Comparison of ENCODE assay signal across 27 mouse cellular contexts in genomic region chr12:109892834-109893233, GRCm38 (mm10).
DNase-seq lines count a peak whose midpoint lies in the region; ATAC-seq and TF ChIP-seq lines count a peak whose summit lies in the region.
"Had no signal": no experiment of that assay in that cellular context is flagged by ENCODE, and none has a peak within 500 bp of the region (broad histone marks: within the 10 kb centered on the region; RNA-seq: fewer than 3 reads in every experiment).

No protein-coding gene starts in this region.

- no peaks in the 10 kb centered on the region for H3K27me3 ChIP-seq in intestine, postnatal 0 days (replicated peaks; ENCODE audit: control insufficient read depth, insufficient read depth, low read length)
- H3K27me3 ChIP-seq in intestine, embryonic 16.5 days (replicated peaks; ENCODE audit: control insufficient read depth, insufficient read depth, low read length) = no peaks in the 10 kb centered on the region
- H3K27me3 ChIP-seq in stomach, postnatal 0 days (ENCODE audit: control insufficient read depth, insufficient read depth, low read length) = no peaks in the 10 kb centered on the region
- H3K27me3 ChIP-seq in forebrain, embryonic 12.5 days = no peaks in the 10 kb centered on the region
- H3K27me3 ChIP-seq: embryonic facial prominence, embryonic 13.5 days; forebrain, embryonic 13.5 days; heart, embryonic 13.5 days had no signal

- H3K36me3 ChIP-seq in intestine, postnatal 0 days (ENCODE audit: control insufficient read depth, insufficient read depth) = no peaks in the 10 kb centered on the region
- H3K36me3 ChIP-seq in intestine, embryonic 16.5 days (ENCODE audit: control insufficient read depth, insufficient read depth, low read length) = no peaks in the 10 kb centered on the region
- H3K36me3 ChIP-seq in stomach, postnatal 0 days (ENCODE audit: control insufficient read depth, insufficient read depth, low read length) = no peaks in the 10 kb centered on the region
- H3K36me3 ChIP-seq in forebrain, embryonic 12.5 days (replicated peaks) = no peaks in the 10 kb centered on the region
- H3K36me3 ChIP-seq: embryonic facial prominence, embryonic 10.5 days; embryonic facial prominence, embryonic 13.5 days; heart, embryonic 10.5 days; heart, embryonic 13.5 days; hindbrain, embryonic 10.5 days had no signal

- no peak for ATAC-seq in intestine, postnatal 0 days
- ATAC-seq in intestine, embryonic 16.5 days = no peak
- peak; percentile 88 for ATAC-seq in common myeloid progenitor, adult 5-6 weeks (replicated peaks; ENCODE audit: low read depth, poor library complexity, severe bottlenecking)
- peak; percentile 67 for ATAC-seq in granulocyte monocyte progenitor cell, adult 5-6 weeks (replicated peaks; ENCODE audit: poor library complexity, severe bottlenecking)
- no peak for ATAC-seq in stomach, postnatal 0 days (ENCODE audit: low FRiP score, low TSS enrichment)
- ATAC-seq in forebrain, embryonic 12.5 days (ENCODE audit: low FRiP score) = no peak
- ATAC-seq: CD4-positive, CD25-positive, alpha-beta regulatory T cell, adult 4 months; forebrain, embryonic 13.5 days; forebrain, postnatal 0 days had no signal

- no peak overlapping the region for H3K4me3 ChIP-seq in intestine, postnatal 0 days (ENCODE audit: low read depth, low read length)
- no peak overlapping the region for H3K4me3 ChIP-seq in intestine, embryonic 16.5 days (ENCODE audit: low read length)
- H3K4me3 ChIP-seq in stomach, postnatal 0 days (ENCODE audit: low read depth, low read length) = no peak overlapping the region
- H3K4me3 ChIP-seq in forebrain, embryonic 12.5 days (replicated peaks) = no peak overlapping the region
- H3K4me3 ChIP-seq: embryonic facial prominence, embryonic 10.5 days; embryonic facial prominence, embryonic 13.5 days; erythroblast, embryonic 14.5 days; forebrain, embryonic 13.5 days; gastrocnemius, adult 2 months; heart, adult 2 months; heart, embryonic 10.5 days; heart, embryonic 13.5 days; hindbrain, embryonic 10.5 days had no signal

- DNase-seq in stomach, postnatal 0 days (ENCODE audit: low spot score) = no peak
- DNase-seq: adrenal gland, adult 2 months; adrenal gland, postnatal 14 days; cerebellum, adult 11 months; cerebellum, adult 2 months; cerebellum, adult 9-11 months; cerebellum, postnatal 25 days; embryo, embryonic 11 days; forebrain, postnatal 0 days; gastrocnemius, adult 2 months; gastrocnemius, postnatal 14 days; heart, adult 2 months; heart, postnatal 14 days had no signal

- H3K9ac ChIP-seq in intestine, postnatal 0 days (ENCODE audit: low read depth, low read length) = no peak overlapping the region
- no peak overlapping the region for H3K9ac ChIP-seq in intestine, embryonic 16.5 days (ENCODE audit: low read depth, low read length)
- no peak overlapping the region for H3K9ac ChIP-seq in stomach, postnatal 0 days (ENCODE audit: low read length)
- no peak overlapping the region for H3K9ac ChIP-seq in forebrain, embryonic 12.5 days
- H3K9ac ChIP-seq: embryonic facial prominence, embryonic 13.5 days; forebrain, embryonic 13.5 days; forebrain, postnatal 0 days; heart, embryonic 13.5 days; hindbrain, embryonic 14.5 days had no signal

- no peaks in the 10 kb centered on the region for H3K9me3 ChIP-seq in intestine, postnatal 0 days (ENCODE audit: control insufficient read depth)
- H3K9me3 ChIP-seq in intestine, embryonic 16.5 days (ENCODE audit: control insufficient read depth, low read length) = no peaks in the 10 kb centered on the region
- H3K9me3 ChIP-seq in stomach, postnatal 0 days (ENCODE audit: control insufficient read depth, low read length) = no peaks in the 10 kb centered on the region
- H3K9me3 ChIP-seq in forebrain, embryonic 12.5 days = no peaks in the 10 kb centered on the region
- H3K9me3 ChIP-seq: embryonic facial prominence, embryonic 10.5 days; embryonic facial prominence, embryonic 13.5 days; forebrain, embryonic 13.5 days; heart, embryonic 10.5 days; heart, embryonic 13.5 days; hindbrain, embryonic 10.5 days had no signal

- no peak for TF ChIP-seq EP300 in stomach, postnatal 0 days (optimal IDR thresholded peaks at IDR 0.05)

- H3K27ac ChIP-seq in intestine, postnatal 0 days (ENCODE audit: low read depth, low read length) = no peak overlapping the region
- H3K27ac ChIP-seq in intestine, embryonic 16.5 days (ENCODE audit: low read length) = no peak overlapping the region
- H3K27ac ChIP-seq in stomach, postnatal 0 days (replicated peaks) = no peak overlapping the region
- no peak overlapping the region for H3K27ac ChIP-seq in forebrain, embryonic 12.5 days
- H3K27ac ChIP-seq: embryonic facial prominence, embryonic 10.5 days; embryonic facial prominence, embryonic 13.5 days; forebrain, embryonic 13.5 days; gastrocnemius, adult 2 months; heart, adult 2 months; heart, embryonic 10.5 days; heart, embryonic 13.5 days; hindbrain, embryonic 10.5 days; hindbrain, embryonic 14.5 days had no signal

- peak; percentile 32 for TF ChIP-seq CTCF in intestine, postnatal 0 days (IDR thresholded peaks at IDR 0.05; ENCODE audit: low read depth)
- TF ChIP-seq CTCF in stomach, postnatal 0 days (IDR thresholded peaks at IDR 0.05; ENCODE audit: low read depth) = peak; percentile 32

- H3K4me1 ChIP-seq in intestine, postnatal 0 days (replicated peaks; ENCODE audit: control insufficient read depth, insufficient read depth, low read length) = no peaks in the 10 kb centered on the region; the same call in 1 of the 2 replicates
- peaks cover 7% of the 10 kb centered on the region; the same call in 1 of the 2 replicates for H3K4me1 ChIP-seq in intestine, embryonic 16.5 days (ENCODE audit: control insufficient read depth, insufficient read depth, low read length)
- no peaks in the 10 kb centered on the region for H3K4me1 ChIP-seq in stomach, postnatal 0 days (replicated peaks; ENCODE audit: control insufficient read depth, insufficient read depth)
- peaks cover 2% of the 10 kb centered on the region for H3K4me1 ChIP-seq in forebrain, embryonic 12.5 days
- H3K4me1 ChIP-seq: embryonic facial prominence, embryonic 10.5 days; heart, embryonic 10.5 days; heart, embryonic 13.5 days; hindbrain, embryonic 10.5 days had no signal

- no peak overlapping the region for H3K4me2 ChIP-seq in intestine, postnatal 0 days (replicated peaks; ENCODE audit: low read depth)
- H3K4me2 ChIP-seq in intestine, embryonic 16.5 days (ENCODE audit: low read depth, low read length) = no peak overlapping the region
- H3K4me2 ChIP-seq in stomach, postnatal 0 days (replicated peaks; ENCODE audit: low read depth) = no peak overlapping the region
- no peak overlapping the region for H3K4me2 ChIP-seq in forebrain, embryonic 12.5 days
- H3K4me2 ChIP-seq: embryonic facial prominence, embryonic 13.5 days; forebrain, embryonic 13.5 days; heart, embryonic 13.5 days; hindbrain, embryonic 14.5 days had no signal

Comparison
In these comparisons a context has a peak if more than half of its experiments do, and no peak if none do; other contexts are left out.
1. ATAC-seq: peak in common myeloid progenitor, adult 5-6 weeks (single experiment) and granulocyte monocyte progenitor cell, adult 5-6 weeks (single experiment); none in intestine, postnatal 0 days (single experiment), intestine, embryonic 16.5 days (single experiment), stomach, postnatal 0 days (single experiment) and forebrain, embryonic 12.5 days (single experiment).